Mouse (Mus musculus) gastrocnemius, adult 2 months (tissue): ENCODE data around the gene Fam47e. TPM values are rescaled to one million over a fixed set of nuclear protein-coding genes. Genes with fewer than 3 reads are reported as not detected.
"Not testable (repeated sequence)": the region's sequence is repeated elsewhere in the genome, so short reads cannot be mapped to it uniquely, and the experiment has no call there.

Source experiments
- DNase-seq: peaks from one replicate; pipeline ENCODE4 v3.0.0; 2022
- H3K27ac ChIP-seq: fragments of 200-600 bp; 2 replicates; pipeline ENCODE4 v1.8.1; 2022; ENCODE audit warnings: mild to moderate bottlenecking
- H3K4me3 ChIP-seq: fragments of 200-600 bp; 2 replicates; pipeline ENCODE4 v1.8.1; 2022; ENCODE audit warnings: mild to moderate bottlenecking, moderate library complexity
- CTCF ChIP-seq: fragments of 200-600 bp; IDR thresholded peaks from 2 replicates; pipeline ENCODE4 v1.8.1; 2022; ENCODE audit warnings: antibody characterized with exemption, mild to moderate bottlenecking, moderate library complexity
- intact Hi-C: fragments of 180-260 bp; cut with DNase I; formaldehyde crosslinking; loops from one replicate; pipeline ENCODE4 v1.15.1; 2025
- long read RNA-seq, 2 experiments: library from polyadenylated mRNA; stranded (forward); transcript quantifications; one replicate each; pipeline ENCODE4 v2.0.0; 2021
- total RNA-seq, 2 experiments: library from RNA; stranded (reverse); gene quantifications; 2 replicates each; pipeline ENCODE4 v1.2.3; 2021

Fam47e gene
- not detected for total RNA-seq
- long read RNA-seq, experiment 1: 0 reads
- long read RNA-seq, experiment 2: 0 reads

DNA sequence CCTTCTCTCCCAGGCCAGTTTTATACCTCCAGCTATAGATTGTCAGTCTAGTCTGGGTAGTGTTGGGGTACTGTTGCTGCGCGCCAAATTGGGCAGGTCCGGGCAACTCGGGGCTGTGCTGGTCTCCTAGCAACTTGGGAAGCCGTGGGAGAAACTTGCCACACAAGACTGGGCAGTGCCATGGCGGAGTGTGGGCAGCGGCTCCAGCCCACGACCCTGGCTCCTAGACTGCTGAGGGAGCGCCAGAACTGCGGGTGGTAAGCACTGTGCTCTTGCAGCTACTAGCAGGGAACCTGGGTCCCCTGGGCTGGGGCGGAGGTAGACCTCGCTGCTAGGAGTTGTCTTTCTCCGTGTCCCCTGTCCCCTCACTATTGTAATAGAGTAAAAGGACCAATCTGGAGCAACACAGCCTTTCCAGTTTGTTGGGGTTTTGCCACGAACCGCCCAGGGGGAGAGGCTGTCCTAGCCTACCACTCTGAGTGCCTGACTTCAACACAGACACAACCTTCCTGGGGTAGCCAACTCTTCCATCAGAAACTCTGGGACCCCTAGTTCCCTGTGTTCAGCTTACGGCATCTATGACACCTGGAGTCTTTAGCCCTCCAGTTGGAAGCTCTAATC is at the start of gene Fam47e:
Gene Fam47e (plus strand): TSS at position 179 of the 621 bp plus-strand sequence.
- H3K27ac ChIP-seq: no peak within 1 kb of the TSS
- no peak within 1 kb of the TSS for H3K4me3 ChIP-seq
- peak; percentile 19 for DNase-seq
- no peak for TF ChIP-seq CTCF
- intact Hi-C loops: loop anchor here (2.0 kb wide), 1 partner anchor 92 kb away; no protein-coding TSS in a partner anchor

DNA sequence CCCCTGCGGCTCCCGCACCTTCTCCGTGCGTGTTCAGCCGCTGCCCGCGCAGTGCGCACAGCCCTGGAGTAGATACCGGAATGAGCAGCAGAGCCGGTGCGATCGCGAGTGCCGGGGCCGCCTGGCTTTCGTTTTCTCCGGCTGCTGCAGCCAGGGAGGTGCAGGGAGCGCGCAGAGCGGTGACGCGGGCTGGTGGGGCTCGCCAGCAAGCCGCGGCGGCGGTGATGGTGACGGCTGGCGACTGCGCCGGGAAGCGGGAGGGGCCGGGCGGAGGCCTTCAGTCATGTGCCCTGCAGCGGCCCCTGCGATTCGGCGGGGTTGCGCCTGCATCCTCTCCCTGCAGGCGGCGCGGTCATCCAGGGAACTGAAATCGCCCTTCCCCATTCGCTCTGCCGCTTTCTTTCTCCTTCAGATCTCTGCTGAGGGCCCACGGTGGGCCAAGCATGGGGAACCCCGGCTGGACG is 49.4 kb upstream of the Fam47e start:
- DNase-seq: peak; percentile 99
- peak overlapping the region; percentile 86 for H3K4me3 ChIP-seq
- H3K27ac ChIP-seq: peak overlapping the region; percentile 100
- intact Hi-C loops: loop anchor here (2.0 to 5.0 kb wide), 2 partner anchors 93 to 152 kb away; no protein-coding TSS in a partner anchor
- peak; percentile 78 for TF ChIP-seq CTCF

DNA sequence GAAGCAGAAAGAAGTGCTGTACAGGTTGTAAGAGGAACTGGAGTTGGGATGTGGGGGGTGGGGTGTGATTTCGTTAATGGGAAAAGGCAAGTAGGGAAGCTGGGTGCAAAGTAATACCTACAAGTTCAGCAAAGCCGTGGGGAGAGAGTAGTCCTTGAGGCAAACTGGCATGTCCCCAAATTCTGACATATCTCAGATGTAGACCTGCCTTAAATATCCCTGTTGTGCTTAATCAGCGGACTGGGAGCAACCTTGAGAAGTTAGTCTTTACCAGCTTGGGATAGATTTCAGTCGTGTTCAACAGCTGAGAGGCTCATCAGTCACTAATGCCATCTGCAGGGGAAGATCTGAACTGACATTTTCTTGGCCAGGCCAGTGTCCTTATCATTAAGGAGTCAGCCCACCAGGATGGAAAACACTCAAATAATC is 48.6 kb upstream of the Fam47e start:
- H3K4me3 ChIP-seq: peak overlapping the region; percentile 86
- H3K27ac ChIP-seq: peak overlapping the region; percentile 100
- intact Hi-C loops: loop anchor here (2.0 to 5.0 kb wide), 2 partner anchors 46 to 151 kb away; no protein-coding TSS in a partner anchor
- peak; percentile 66 for DNase-seq
- peak; percentile 58 for TF ChIP-seq CTCF

DNA sequence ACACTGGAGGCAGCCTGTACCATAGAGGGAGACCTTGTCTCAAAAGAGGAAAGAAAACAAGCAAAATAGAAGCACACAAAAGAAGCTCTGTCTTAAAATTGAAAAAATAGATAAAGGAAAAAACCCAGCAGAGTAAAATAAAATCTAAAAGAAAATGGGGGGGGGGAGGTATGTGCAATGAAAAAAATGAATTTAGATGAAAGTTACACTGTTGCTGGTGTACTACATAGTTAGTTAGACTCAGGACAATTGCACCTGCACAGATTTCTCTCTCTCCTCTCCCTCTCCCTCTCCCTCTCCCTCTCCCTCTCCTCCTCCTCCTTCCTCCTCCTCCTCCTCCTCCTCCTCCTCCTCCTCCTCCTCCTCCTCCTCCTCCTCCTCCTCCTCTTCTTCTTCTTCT is 48.1 kb upstream of the Fam47e start, which contains the start of gene Scarb2:
Gene Scarb2 (minus strand): TSS at position 101 of the 400 bp plus-strand sequence.
- no peak for DNase-seq
- Histone ChIP-seq H3K4me3 (peak within 1 kb of the TSS; percentile 86), H3K27ac (peak within 1 kb of the TSS; percentile 100)
- intact Hi-C loops: loop anchor here (2.0 to 5.0 kb wide), 2 partner anchors 46 to 151 kb away; no protein-coding TSS in a partner anchor
- no peak for TF ChIP-seq CTCF

DNA sequence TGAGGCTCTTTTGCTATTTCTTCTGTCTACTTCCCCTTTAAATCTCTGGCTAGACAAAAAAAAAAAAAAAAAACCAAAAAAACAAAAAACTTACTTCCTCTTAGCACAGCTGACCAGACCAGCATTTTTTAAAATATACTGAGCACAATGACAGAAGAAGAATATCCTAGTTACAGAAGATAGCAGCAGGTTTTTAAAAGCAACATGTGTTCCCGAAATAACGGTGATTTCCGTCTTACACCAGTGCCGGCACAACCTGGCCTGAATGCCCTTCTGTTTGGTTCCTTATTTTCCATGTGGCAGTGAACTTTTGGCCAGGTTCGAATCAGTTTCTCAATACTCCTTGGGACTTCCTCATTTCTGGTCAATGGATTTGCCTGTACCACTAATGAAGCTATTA is 46.0 kb upstream of the Fam47e start:
- no peak for DNase-seq
- no peak overlapping the region for H3K4me3 ChIP-seq
- TF ChIP-seq CTCF: no peak
- H3K27ac ChIP-seq: no peak overlapping the region
- intact Hi-C loops: loop anchor here (5.0 kb wide), 1 partner anchor 148 kb away; no protein-coding TSS in a partner anchor

DNA sequence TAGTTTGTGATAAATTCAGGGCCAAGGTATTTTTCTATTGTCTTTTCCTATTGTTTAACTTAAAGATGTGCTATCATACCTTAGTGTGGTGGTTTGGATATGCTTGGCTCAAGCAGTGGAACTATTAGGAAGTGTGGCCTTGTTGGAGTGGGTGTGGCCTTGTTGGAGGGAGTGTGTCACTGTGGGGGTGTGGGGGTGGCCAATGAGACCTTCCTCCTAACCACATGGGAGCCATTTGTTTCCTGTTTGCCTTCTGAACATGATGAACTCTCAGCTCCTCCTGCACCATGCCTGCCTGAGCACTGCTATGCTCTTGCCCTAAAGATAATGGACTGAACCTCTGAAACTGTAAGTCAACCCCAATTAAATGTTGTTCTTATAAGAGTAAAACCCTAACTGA is 43.6 kb upstream of the Fam47e start:
- intact Hi-C loops: no loop called here
- no peak overlapping the region for H3K27ac ChIP-seq
- no peak for DNase-seq
- no peak overlapping the region for H3K4me3 ChIP-seq
- no peak for TF ChIP-seq CTCF

DNA sequence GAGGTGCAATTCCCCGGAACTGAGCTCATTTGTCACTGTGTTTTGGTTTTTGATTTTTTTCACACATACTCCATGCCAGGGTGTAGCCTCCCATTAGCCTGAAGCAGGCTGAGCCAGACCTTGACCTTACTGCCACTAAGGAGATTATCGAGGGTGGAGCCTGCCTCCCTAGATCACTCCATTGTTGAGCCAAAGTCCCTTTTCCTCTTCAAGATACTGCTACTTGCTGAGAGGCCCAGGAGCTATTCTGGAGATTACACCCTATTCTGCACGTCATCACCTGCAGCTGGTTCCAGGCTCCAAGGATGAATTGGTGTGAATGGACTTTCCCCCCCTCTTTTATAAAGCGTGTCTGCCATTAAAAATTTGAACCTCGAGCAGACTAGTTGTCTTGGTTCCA is 42.8 kb upstream of the Fam47e start:
- H3K27ac ChIP-seq: no peak overlapping the region
- no peak for DNase-seq
- intact Hi-C loops: no loop called here
- no peak for TF ChIP-seq CTCF
- H3K4me3 ChIP-seq: no peak overlapping the region

DNA sequence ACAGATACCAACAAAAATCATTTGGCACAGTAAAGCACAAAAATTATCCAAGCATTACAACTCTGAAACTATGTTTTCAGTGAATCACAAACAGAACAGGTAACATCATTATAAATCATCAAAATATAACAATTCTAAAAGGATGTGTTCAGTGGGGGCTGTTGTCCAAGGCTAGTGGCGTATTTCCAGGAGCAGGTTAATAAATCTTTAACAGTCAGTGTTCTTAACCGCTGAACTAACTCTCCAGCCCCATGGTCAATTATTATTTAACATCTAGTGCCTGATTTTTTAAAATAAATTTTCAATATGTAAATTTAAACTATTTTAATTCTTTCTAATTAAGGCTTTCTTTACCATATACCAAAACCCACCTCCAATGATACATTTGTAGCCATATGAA is 33.7 kb upstream of the Fam47e start:
- DNase-seq, H3K27ac ChIP-seq, H3K4me3 ChIP-seq, intact Hi-C loops: not testable (repeated sequence)

DNA sequence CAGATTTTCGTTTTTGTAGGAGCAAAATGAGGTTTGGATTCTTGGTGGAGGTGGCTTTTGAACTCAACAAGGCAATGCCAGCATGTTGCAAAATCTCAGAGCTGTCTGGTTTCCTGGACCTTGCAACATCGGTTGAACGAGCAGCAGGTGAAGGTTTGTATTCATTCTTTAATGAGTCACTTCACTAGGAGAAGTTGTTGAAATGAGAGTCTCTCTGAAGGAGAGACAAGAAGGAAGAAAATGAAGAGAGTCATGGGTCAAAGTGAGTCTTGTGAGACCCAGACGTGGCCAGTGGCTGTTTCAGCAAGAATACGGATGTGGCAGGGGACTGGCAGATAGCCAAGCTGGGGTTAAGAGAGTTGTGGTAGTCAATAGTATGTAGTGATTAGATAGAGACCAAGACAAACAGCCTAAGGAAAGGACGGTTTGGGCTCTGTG is 30.0 kb upstream of the Fam47e start:
- no peak overlapping the region for H3K4me3 ChIP-seq
- TF ChIP-seq CTCF: no peak
- DNase-seq: no peak
- H3K27ac ChIP-seq: no peak overlapping the region
- intact Hi-C loops: no loop called here

DNA sequence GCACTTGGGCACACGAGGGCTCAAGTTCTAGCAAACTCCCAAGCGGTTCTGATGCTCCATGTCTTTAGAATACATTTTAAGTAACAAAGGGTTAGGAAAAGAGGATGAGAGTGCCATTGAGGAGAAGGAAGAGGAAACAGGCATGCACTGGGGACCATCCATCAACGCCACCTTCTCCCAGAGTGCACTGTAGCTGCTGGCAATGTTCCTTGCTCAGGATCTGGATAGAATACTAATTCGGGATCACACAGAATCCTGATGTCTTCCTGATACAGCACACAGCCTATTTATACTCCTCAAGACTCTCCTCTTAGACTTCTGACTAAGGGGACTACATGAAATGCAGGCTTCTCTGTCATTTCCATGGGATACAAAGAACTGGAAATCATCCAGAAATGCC is 15.2 kb upstream of the Fam47e start:
- Histone ChIP-seq H3K27ac (no peak overlapping the region), H3K4me3 (no peak overlapping the region)
- TF ChIP-seq CTCF: no peak
- DNase-seq: no peak
- intact Hi-C loops: no loop called here

DNA sequence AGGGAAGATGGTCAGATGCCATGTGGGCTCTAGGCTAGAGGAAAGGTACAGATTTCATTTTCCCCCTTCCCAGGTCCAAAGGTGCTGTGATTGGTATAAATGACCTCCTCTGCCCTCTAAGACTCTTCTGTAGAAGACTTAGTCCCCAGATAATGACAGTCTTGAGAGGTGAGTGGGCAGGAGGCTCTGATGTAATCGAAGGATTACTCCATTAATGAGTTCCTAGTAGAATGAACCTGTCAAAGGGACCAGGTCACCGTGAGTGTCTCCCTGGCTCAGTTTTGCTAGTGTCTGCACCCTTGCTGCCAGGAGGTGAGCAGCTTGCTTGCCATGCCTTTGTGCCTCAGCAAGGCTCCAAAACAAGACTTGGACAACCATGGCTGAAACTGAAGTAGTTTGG is 2.3 kb upstream of the Fam47e start:
- peak overlapping the region; percentile 35; the same call in 1 of the 2 replicates for H3K27ac ChIP-seq
- intact Hi-C loops: no loop called here
- DNase-seq: peak; percentile 21
- no peak for TF ChIP-seq CTCF
- H3K4me3 ChIP-seq: no peak overlapping the region

DNA sequence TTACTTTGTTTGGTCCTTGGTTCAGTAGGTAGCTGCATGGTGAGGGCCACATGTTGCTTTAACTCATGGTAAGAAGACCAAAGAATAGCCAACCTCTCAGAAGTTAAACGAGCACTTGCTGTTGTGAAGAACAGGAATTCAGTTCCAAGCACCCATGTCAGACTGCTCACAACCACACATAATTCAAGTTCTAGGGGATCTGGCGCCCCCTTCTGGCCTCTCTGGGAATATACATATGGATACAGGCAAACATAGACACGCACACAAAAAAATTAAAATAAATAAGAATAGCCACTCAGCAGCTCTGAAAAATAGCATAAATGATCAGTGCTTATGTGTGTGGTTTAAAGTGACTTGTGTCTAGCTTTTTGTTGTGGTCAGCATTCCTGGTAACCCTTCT is 930 bp upstream of the Fam47e start:
- intact Hi-C loops: loop anchor here (2.0 kb wide), 1 partner anchor 91 kb away; no protein-coding TSS in a partner anchor
- 0 out of 2 replicates have a peak overlapping the region, but pooled peaks have one; percentile 35 for H3K27ac ChIP-seq
- DNase-seq: no peak
- H3K4me3 ChIP-seq: no peak overlapping the region
- TF ChIP-seq CTCF: peak; percentile 54

DNA sequence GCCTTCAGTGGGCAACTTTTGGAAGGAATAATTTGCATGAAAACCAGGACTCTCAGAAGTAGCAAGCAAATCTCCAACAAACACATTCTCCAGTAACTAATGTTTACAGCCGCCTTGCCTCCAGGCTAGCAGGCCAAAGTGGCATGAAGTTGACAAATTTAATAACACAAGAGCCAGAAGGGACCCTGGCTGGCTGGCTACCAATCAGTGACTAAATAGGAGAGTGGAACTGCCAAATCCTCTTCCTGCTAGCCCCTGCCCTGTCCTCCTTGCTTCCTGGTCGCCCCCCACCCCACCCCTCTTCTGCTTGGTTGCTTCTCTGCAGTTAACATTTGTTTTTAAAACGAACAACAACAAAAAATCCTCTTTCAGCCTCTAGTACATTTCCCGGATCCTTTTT is 426 bp upstream of the Fam47e start:
- Histone ChIP-seq H3K4me3 (no peak overlapping the region), H3K27ac (no peak overlapping the region)
- no peak for DNase-seq
- no peak for TF ChIP-seq CTCF
- intact Hi-C loops: loop anchor here (2.0 kb wide), 1 partner anchor 92 kb away; no protein-coding TSS in a partner anchor
